ENCODE assay signal across 8 mouse cellular contexts in the genomic region with DNA sequence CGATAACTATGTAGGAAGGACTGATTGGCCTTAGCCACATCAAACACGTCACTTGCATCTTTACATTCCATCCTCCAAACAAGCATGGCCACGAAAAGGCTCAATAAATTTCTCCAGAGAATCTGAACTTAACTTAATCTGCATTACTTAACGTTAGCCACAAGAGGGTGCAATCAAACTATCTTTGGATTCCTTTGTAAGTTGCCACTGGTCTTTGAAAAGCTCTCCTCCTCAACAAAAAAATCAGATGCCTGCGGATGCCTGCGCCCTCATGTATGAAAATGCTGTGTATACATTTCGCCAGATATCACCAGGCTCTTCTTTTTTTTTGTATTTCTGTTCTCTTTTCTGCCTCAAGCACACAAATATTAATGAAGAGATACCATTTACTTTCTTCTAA. TPM values are rescaled to one million over a fixed set of nuclear protein-coding genes. Genes with fewer than 3 reads are reported as not detected.
A peak's percentile ranks its signal among the peaks of the same experiment; 100 is the strongest.
DNase-seq lines count a peak whose midpoint lies in the region; ATAC-seq and TF ChIP-seq lines count a peak whose summit lies in the region.

No protein-coding gene starts in this region.

- H3K9me3 ChIP-seq in midbrain, embryonic 16.5 days (replicated peaks; ENCODE audit: control insufficient read depth, low read length, poor library complexity, severe bottlenecking), result no peaks in the 10 kb centered on the region
- H3K9me3 ChIP-seq in midbrain, embryonic 13.5 days, result no peaks in the 10 kb centered on the region

- TF ChIP-seq CTCF in gastrocnemius, adult 2 months (IDR thresholded peaks at IDR 0.05), result peak; percentile 59
- TF ChIP-seq CTCF in cerebellum, adult 2 months (IDR thresholded peaks at IDR 0.05; ENCODE audit: borderline replicate concordance, insufficient read depth, low read depth, low read length), result peak; percentile 46; the same call in 1 of the 2 replicates

- no peak overlapping the region for H3K4me3 ChIP-seq in gastrocnemius, adult 2 months
- H3K4me3 ChIP-seq in midbrain, embryonic 16.5 days (ENCODE audit: low read depth, low read length), result no peak overlapping the region
- H3K4me3 ChIP-seq in midbrain, embryonic 13.5 days (replicated peaks), result no peak overlapping the region
- no peak overlapping the region for H3K4me3 ChIP-seq in cerebellum, adult 2 months (replicated peaks; ENCODE audit: insufficient read depth, low read depth, low read length)

- H3K4me1 ChIP-seq in midbrain, embryonic 16.5 days (ENCODE audit: control insufficient read depth, insufficient read depth, low read length), result no peaks in the 10 kb centered on the region
- no peaks in the 10 kb centered on the region for H3K4me1 ChIP-seq in midbrain, embryonic 13.5 days (replicated peaks)
- H3K4me1 ChIP-seq in cerebellum, adult 2 months (ENCODE audit: control insufficient read depth, insufficient read depth, low read length), result peaks cover 3% of the 10 kb centered on the region; the same call in 1 of the 2 replicates

- H3K4me2 ChIP-seq in midbrain, embryonic 16.5 days (ENCODE audit: low read length), result no peak overlapping the region
- H3K4me2 ChIP-seq in midbrain, embryonic 13.5 days (replicated peaks), result no peak overlapping the region

- no peak for TF ChIP-seq POLR2A in cerebellum, adult 2 months (IDR thresholded peaks at IDR 0.05; ENCODE audit: borderline replicate concordance, insufficient read depth, low read length)

- 26% methylated on average over 7 of the region's 7 CpGs for WGBS in midbrain, embryonic 16.5 days
- 27% methylated on average over 7 of the region's 7 CpGs for WGBS in midbrain, embryonic 13.5 days
- 17% methylated on average over 7 of the region's 7 CpGs for WGBS in cerebellum, adult 2 months

- 0 out of 2 replicates have a peak, but pooled peaks have one; percentile 60 for ATAC-seq in midbrain, embryonic 16.5 days
- no peak for ATAC-seq in midbrain, embryonic 13.5 days

- no peaks in the 10 kb centered on the region; the same call in 1 of the 2 replicates for H3K27me3 ChIP-seq in midbrain, embryonic 16.5 days (ENCODE audit: control insufficient read depth, insufficient read depth, low read depth, low read length)
- H3K27me3 ChIP-seq in midbrain, embryonic 13.5 days, result peaks cover 7% of the 10 kb centered on the region
- H3K27me3 ChIP-seq in cerebellum, adult 2 months (ENCODE audit: control insufficient read depth, insufficient read depth, low read length), result no peaks in the 10 kb centered on the region

- intact Hi-C loops in gastrocnemius, adult 2 months (cut with DNase I), result no loop called here

- DNase-seq in gastrocnemius, adult 2 months, result no peak
- DNase-seq in gastrocnemius, postnatal 4 days (ENCODE audit: low spot score in 2 of 2), result no peak
- peak in 1 of 2 experiments; percentile 71 for DNase-seq in cerebellum, adult 2 months
- peak; percentile 46 for DNase-seq in hindlimb bud, embryonic 11.5 days (ENCODE audit: extremely low spot score, low read depth, low spot score)
- DNase-seq in adrenal gland, adult 18-20 months (ENCODE audit: low spot score in 2 of 2), result no peak
- DNase-seq in heart, adult 9 months (ENCODE audit: low spot score in 2 of 2), result no peak

- H3K27ac ChIP-seq in gastrocnemius, adult 2 months, result no peak overlapping the region
- no peak overlapping the region for H3K27ac ChIP-seq in midbrain, embryonic 16.5 days (ENCODE audit: low read length)
- H3K27ac ChIP-seq in midbrain, embryonic 13.5 days, result no peak overlapping the region
- no peak overlapping the region for H3K27ac ChIP-seq in cerebellum, adult 2 months (ENCODE audit: insufficient read depth, low read length)

- H3K36me3 ChIP-seq in midbrain, embryonic 16.5 days (ENCODE audit: control insufficient read depth, insufficient read depth, low read length), result no peaks in the 10 kb centered on the region
- no peaks in the 10 kb centered on the region for H3K36me3 ChIP-seq in midbrain, embryonic 13.5 days

- no peak overlapping the region for H3K9ac ChIP-seq in midbrain, embryonic 16.5 days (ENCODE audit: low read depth, low read length)
- no peak overlapping the region for H3K9ac ChIP-seq in midbrain, embryonic 13.5 days (replicated peaks)

RNA-seq across cellular contexts. Expression of gene Ermn, which starts 23.3 kb away (rescaled TPM):
- not detected for total RNA-seq in gastrocnemius, adult 2 months (2021)
- total RNA-seq in gastrocnemius, postnatal 4 days (2021), result not detected
- polyA plus RNA-seq in midbrain, embryonic 16.5 days (2015; fragmentation: Nextera tagmentation; extraction: Ambion mirVana), result 0.26 and 0.35 TPM in 2 replicates
- polyA plus RNA-seq in midbrain, embryonic 13.5 days (2015; fragmentation: Nextera tagmentation; extraction: Ambion mirVana), result 0.28 and 0.37 TPM in 2 replicates
- 58.3 and 74.6 TPM in 2 replicates for polyA plus RNA-seq in cerebellum, adult 2 months (2012; rRNA removed)
- not detected for total RNA-seq in adrenal gland, adult 18-20 months (2021)

RNA-seq across cellular contexts. Expression of gene Galnt5, which starts 31.7 kb away (rescaled TPM):
- total RNA-seq in gastrocnemius, adult 2 months (2021), result 1 to 10 TPM in 1 of 2 experiments, under 1 TPM in 1; 0.38 to 2.0 TPM
- total RNA-seq in gastrocnemius, postnatal 4 days (2021), result 1 to 10 TPM; 3.1 to 3.9 TPM
- not detected in 2 replicates for polyA plus RNA-seq in midbrain, embryonic 16.5 days (2015; fragmentation: Nextera tagmentation; extraction: Ambion mirVana)
- 0.11 TPM in 1 of 2 replicates, not detected in the other for polyA plus RNA-seq in midbrain, embryonic 13.5 days (2015; fragmentation: Nextera tagmentation; extraction: Ambion mirVana)
- polyA plus RNA-seq in cerebellum, adult 2 months (2012; rRNA removed), result not detected in 2 replicates
- total RNA-seq in adrenal gland, adult 18-20 months (2021), result under 1 TPM in 1 of 2 experiments, not detected in 1; 0.06 TPM
